Mouse (Mus musculus) liver, adult 2 months (tissue): ENCODE measurements around the gene Dnaaf1. TPM values are rescaled to one million over a fixed set of nuclear protein-coding genes. Genes with fewer than 3 reads are reported as not detected.

Source experiments
- DNase-seq: peaks from one replicate; pipeline ENCODE4 v3.0.0-alpha.2; 2011; ENCODE audit warnings: low read depth, low spot score; ENCODE audit errors: extremely low read depth
- H3K27ac ChIP-seq: fragments of 200-500 bp; replicated peaks from 2 replicates; pipeline ENCODE4 v1.5.1; 2012; ENCODE audit warnings: low read depth, mild to moderate bottlenecking, control low read depth, inconsistent platforms, low read length; ENCODE audit not compliant: insufficient read depth
- H3K27me3 ChIP-seq: fragments of 200-500 bp; 2 replicates; pipeline ENCODE4 v1.6.1; 2012; ENCODE audit warnings: mild to moderate bottlenecking, moderate library complexity, low read length, inconsistent platforms; ENCODE audit not compliant: control insufficient read depth, insufficient read depth
- H3K36me3 ChIP-seq: fragments of 200-500 bp; 2 replicates; pipeline ENCODE4 v1.6.1; 2012; ENCODE audit warnings: low read length, inconsistent platforms; ENCODE audit not compliant: control insufficient read depth, insufficient read depth
- H3K4me1 ChIP-seq: fragments of 200-500 bp; 2 replicates; pipeline ENCODE4 v1.6.1; 2011; ENCODE audit warnings: low read length; ENCODE audit not compliant: control insufficient read depth, insufficient read depth
- H3K4me3 ChIP-seq: fragments of 200-500 bp; 2 replicates; pipeline ENCODE4 v1.5.1; 2011; ENCODE audit warnings: low read depth, mild to moderate bottlenecking, control low read depth, low read length, moderate library complexity; ENCODE audit not compliant: insufficient read depth
- H3K79me2 ChIP-seq: fragments of 200-500 bp; 2 replicates; pipeline ENCODE4 v1.6.1; 2012; ENCODE audit warnings: inconsistent platforms, mild to moderate bottlenecking, low read length, moderate library complexity; ENCODE audit not compliant: control insufficient read depth, insufficient read depth
- H3K9ac ChIP-seq: fragments of 200-500 bp; 2 replicates; pipeline ENCODE4 v1.6.1; 2012; ENCODE audit warnings: low read depth, mild to moderate bottlenecking, control low read depth, inconsistent platforms, low read length
- CTCF ChIP-seq: fragments of 200-500 bp; IDR thresholded peaks from 2 replicates; pipeline ENCODE4 v1.5.1; 2011; ENCODE audit warnings: low read depth, low read length, control low read depth
- POLR2A ChIP-seq: fragments of 200-500 bp; IDR thresholded peaks from 2 replicates; pipeline ENCODE4 v1.6.1; 2011; ENCODE audit warnings: low read length, control low read depth; ENCODE audit not compliant: insufficient read depth; ENCODE audit errors: extremely low read depth
- WGBS: fragments of 180-500 bp; shearing (Covaris S2); methylation state at CpG from one replicate; pipeline ENCODE4 v1.1.7; 2018; 5-methylcytosine and 5-hydroxymethylcytosine counted together
- polyA plus RNA-seq: library from polyadenylated mRNA; depleted of rRNA; stranded (reverse); fragments of >200 nt; gene quantifications from 2 replicates; pipeline ENCODE4 v1.2.3, GENCODE M21; 2012; rRNA removed
- total RNA-seq: library from RNA; depleted of rRNA; stranded (reverse); fragments of >200 nt; gene quantifications from 2 replicates; pipeline ENCODE4 v1.2.3, GENCODE M21; 2014; rRNA removed

Gene Dnaaf1
- total and polyA plus RNA-seq, 2 experiments = not detected

DNA sequence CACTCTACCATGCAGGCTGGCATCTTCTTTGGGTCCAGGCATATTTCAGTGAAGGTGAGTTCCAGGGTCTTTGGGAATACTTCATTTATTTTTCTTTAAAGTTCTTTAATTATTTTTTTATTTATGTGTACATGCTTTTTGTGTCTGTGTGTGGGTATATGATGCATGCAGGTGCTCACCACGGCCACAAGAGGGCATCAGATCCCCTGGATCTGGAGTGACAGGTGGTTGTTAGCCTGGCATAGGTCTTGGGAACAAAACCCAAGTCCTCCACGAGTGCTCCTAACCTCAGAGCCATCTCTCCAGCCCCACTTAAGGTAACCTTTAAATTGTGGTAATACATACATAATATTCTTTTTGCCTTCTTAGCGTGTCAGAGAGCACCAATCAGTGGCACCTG is 71.2 kb downstream of the Dnaaf1 start:
- Histone ChIP-seq H3K4me1 (no peaks in the 10 kb centered on the region), H3K36me3 (no peaks in the 10 kb centered on the region), H3K27me3 (no peaks in the 10 kb centered on the region; the same call in 1 of the 2 replicates), H3K4me3 (no peak overlapping the region), H3K9ac (no peak overlapping the region), H3K79me2 (no peaks in the 10 kb centered on the region), H3K27ac (no peak overlapping the region)
- 72% methylated on average over 3 of the region's 3 CpGs for WGBS
- TF ChIP-seq CTCF (peak; percentile 13; the same call in 1 of the 2 replicates), POLR2A (no peak)
- no peak for DNase-seq

DNA sequence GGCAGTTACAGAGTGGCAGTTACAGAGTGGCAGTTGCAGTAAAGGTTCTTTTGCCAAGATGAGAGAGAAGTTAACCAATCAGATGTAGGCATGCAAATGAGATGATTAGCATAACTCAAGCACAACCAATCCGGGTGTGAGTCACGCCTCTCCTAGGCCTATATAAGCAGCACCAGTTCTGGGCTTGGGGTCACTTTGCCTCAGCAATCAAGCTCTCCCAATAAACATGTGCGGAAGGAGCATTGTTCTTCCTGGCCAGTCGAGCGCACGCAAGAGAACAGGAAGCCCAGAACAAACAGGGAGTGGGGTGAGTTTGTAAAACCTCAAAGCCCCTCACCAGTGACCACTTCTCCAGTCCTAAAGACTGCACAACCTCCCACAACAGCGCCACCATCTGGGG is 71.8 kb downstream of the Dnaaf1 start:
- Histone ChIP-seq H3K9ac (no peak overlapping the region), H3K27me3 (no peaks in the 10 kb centered on the region; the same call in 1 of the 2 replicates), H3K4me1 (no peaks in the 10 kb centered on the region), H3K27ac (no peak overlapping the region), H3K4me3 (no peak overlapping the region), H3K79me2 (no peaks in the 10 kb centered on the region), H3K36me3 (no peaks in the 10 kb centered on the region)
- no peak for DNase-seq
- WGBS = 81% methylated on average over 7 of the region's 7 CpGs
- TF ChIP-seq CTCF = no peak
- TF ChIP-seq POLR2A = no peak

Other genes starting within 250 kb of the Dnaaf1 start
- gene Hsbp1, start 230.7 kb upstream of the Dnaaf1 start, total RNA-seq = 62.1 and 69.2 TPM in 2 replicates
- gene Hsbp1, start 230.7 kb upstream of the Dnaaf1 start, polyA plus RNA-seq = 65.3 and 82.8 TPM in 2 replicates
- gene Mlycd, start 180.4 kb upstream of the Dnaaf1 start, total RNA-seq = 57.3 and 68.1 TPM in 2 replicates
- 112 and 115 TPM in 2 replicates for gene Mlycd, start 180.4 kb upstream of the Dnaaf1 start, polyA plus RNA-seq
- gene Osgin1, start 141.1 kb upstream of the Dnaaf1 start, total RNA-seq = 9.6 and 33.0 TPM in 2 replicates
- gene Osgin1, start 141.1 kb upstream of the Dnaaf1 start, polyA plus RNA-seq = 211 and 649 TPM in 2 replicates
- 0.07 TPM in 1 of 2 replicates, not detected in the other for gene Necab2, start 128.5 kb upstream of the Dnaaf1 start, total RNA-seq
- gene Necab2, start 128.5 kb upstream of the Dnaaf1 start, polyA plus RNA-seq = 0.11 TPM in 1 of 2 replicates, not detected in the other
- gene Slc38a8, start 73.5 kb upstream of the Dnaaf1 start, total RNA-seq = not detected in 2 replicates
- not detected in 2 replicates for gene Slc38a8, start 73.5 kb upstream of the Dnaaf1 start, polyA plus RNA-seq
- 30.4 and 39.8 TPM in 2 replicates for gene Mbtps1, start 16.5 kb upstream of the Dnaaf1 start, total RNA-seq
- gene Mbtps1, start 16.5 kb upstream of the Dnaaf1 start, polyA plus RNA-seq = 30.1 and 31.9 TPM in 2 replicates
- gene Hsdl1, start 52 bp upstream of the Dnaaf1 start, total RNA-seq = 7.8 and 8.6 TPM in 2 replicates
- gene Hsdl1, start 52 bp upstream of the Dnaaf1 start, polyA plus RNA-seq = 6.1 and 7.8 TPM in 2 replicates
- gene Taf1c, start 30.0 kb downstream of the Dnaaf1 start, total RNA-seq = 0.83 and 1.2 TPM in 2 replicates
- 2.7 and 3.6 TPM in 2 replicates for gene Taf1c, start 30.0 kb downstream of the Dnaaf1 start, polyA plus RNA-seq
- gene Adad2, start 37.5 kb downstream of the Dnaaf1 start, total RNA-seq = not detected in 2 replicates
- not detected in 2 replicates for gene Adad2, start 37.5 kb downstream of the Dnaaf1 start, polyA plus RNA-seq
- under 0.01 TPM in 1 of 2 replicates, not detected in the other for gene Kcng4, start 60.4 kb downstream of the Dnaaf1 start, total RNA-seq
- 0.04 TPM in 1 of 2 replicates, not detected in the other for gene Kcng4, start 60.4 kb downstream of the Dnaaf1 start, polyA plus RNA-seq
- gene Wfdc1, start 91.1 kb downstream of the Dnaaf1 start, total RNA-seq = 6.6 and 8.4 TPM in 2 replicates
- 11.8 and 16.2 TPM in 2 replicates for gene Wfdc1, start 91.1 kb downstream of the Dnaaf1 start, polyA plus RNA-seq
- gene Atp2c2, start 124.8 kb downstream of the Dnaaf1 start, total RNA-seq = not detected in 2 replicates
- 0.04 TPM in 1 of 2 replicates, not detected in the other for gene Atp2c2, start 124.8 kb downstream of the Dnaaf1 start, polyA plus RNA-seq
- gene Tldc1, start 203.2 kb downstream of the Dnaaf1 start, total RNA-seq = 7.0 and 8.9 TPM in 2 replicates
- gene Tldc1, start 203.2 kb downstream of the Dnaaf1 start, polyA plus RNA-seq = 6.9 and 7.3 TPM in 2 replicates